Mouse (Mus musculus) heart, adult 2 months (tissue): ENCODE results near the gene Nhp2.

Source experiments
- CTCF ChIP-seq: fragments of 200-600 bp; IDR thresholded peaks from 2 replicates; pipeline ENCODE4 v1.8.1; 2022; ENCODE audit warnings: antibody characterized with exemption, mild to moderate bottlenecking, moderate library complexity
- EP300 ChIP-seq: fragments of 200-500 bp; IDR thresholded peaks from 2 replicates; pipeline ENCODE4 v1.6.1; 2011; ENCODE audit warnings: low read depth, low read length, control low read depth; ENCODE audit not compliant: insufficient read depth
- POLR2A ChIP-seq: fragments of 200-500 bp; IDR thresholded peaks from 2 replicates; pipeline ENCODE4 v1.6.1; 2011; ENCODE audit warnings: mild to moderate bottlenecking, low read depth, low read length, control low read depth; ENCODE audit not compliant: insufficient read depth

DNA sequence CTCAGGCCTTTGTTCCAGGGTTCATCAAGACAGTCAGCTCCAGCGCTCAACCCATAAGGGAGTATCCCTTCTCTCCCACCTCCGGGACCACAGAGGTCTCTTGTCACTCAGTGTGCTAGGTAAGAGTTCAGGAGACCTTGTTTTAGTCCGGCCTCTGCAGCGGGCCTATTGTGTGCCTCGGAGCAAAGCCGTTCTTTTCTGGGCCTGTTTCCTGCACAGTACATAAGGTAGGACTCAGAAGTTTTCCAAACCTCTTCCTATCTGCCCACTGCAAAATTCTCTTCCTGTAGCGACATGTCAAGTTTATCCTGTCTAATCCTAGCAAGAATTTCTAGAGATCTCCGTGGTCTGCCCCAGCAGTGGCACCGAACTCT is 35.5 kb upstream of the Nhp2 start:
- TF ChIP-seq CTCF (no peak), POLR2A (no peak), EP300 (no peak)
